ENCODE assay signal across 8 mouse cellular contexts in genomic region chr5:97111207-97111910, GRCm38 (mm10). TPM values are rescaled to one million over a fixed set of nuclear protein-coding genes. Genes with fewer than 3 reads are reported as not detected.
A peak's percentile ranks its signal among the peaks of the same experiment; 100 is the strongest.
DNase-seq lines count a peak whose midpoint lies in the region; ATAC-seq lines count a peak whose summit lies in the region.

Paqr3 (minus strand) TSS chr5:97111596.

- peak within 1 kb of the TSS; percentile 65 for H3K4me2 ChIP-seq in hindbrain, embryonic 12.5 days (replicated peaks)

- peak within 1 kb of the TSS; percentile 73 for H3K27ac ChIP-seq in hindbrain, embryonic 12.5 days

- H3K4me1 ChIP-seq in hindbrain, embryonic 12.5 days, result peaks cover 21% of the 10 kb centered on the region

- H3K27me3 ChIP-seq in hindbrain, embryonic 12.5 days, result no peaks in the 10 kb centered on the region

- H3K36me3 ChIP-seq in hindbrain, embryonic 12.5 days, result peaks cover 7% of the 10 kb centered on the region; the same call in 1 of the 2 replicates

- peak within 1 kb of the TSS; percentile 85 for H3K9ac ChIP-seq in hindbrain, embryonic 12.5 days

- WGBS in hindbrain, embryonic 12.5 days, result under 1% methylated on average over 60 of the region's 62 CpGs

- H3K4me3 ChIP-seq in hindbrain, embryonic 12.5 days, result peak within 1 kb of the TSS; percentile 71

- DNase-seq in Muller cell, postnatal 12 days (ENCODE audit: inconsistent ontology term), result peak; percentile 96
- peak; percentile 99 for DNase-seq in cerebellum, adult 9-11 months
- peak; percentile 94 to 96 for DNase-seq in frontal cortex, postnatal 10 days (ENCODE audit: low spot score in 2 of 2)
- DNase-seq in layer of hippocampus, postnatal 14 days (ENCODE audit: low spot score in 2 of 2), result peak; percentile 97
- DNase-seq in lung, postnatal 14 days, result peak; percentile 98
- DNase-seq in retina, adult 2 months (ENCODE audit: low read depth, low spot score), result peak; percentile 92
- peak; percentile 95 to 96 for DNase-seq in thymus, postnatal 36 days

- no peaks in the 10 kb centered on the region for H3K9me3 ChIP-seq in hindbrain, embryonic 12.5 days (replicated peaks)

- ATAC-seq in hindbrain, embryonic 12.5 days (ENCODE audit: low FRiP score), result peak; percentile 99

RNA-seq across cellular contexts. Expression of gene Paqr3, which starts in this region (rescaled TPM):
- 20.5 and 21.8 TPM in 2 replicates for polyA plus RNA-seq in hindbrain, embryonic 12.5 days (2016; fragmentation: Nextera tagmentation; extraction: Ambion mirVana)
- 10 to 100 TPM; 26.4 to 27.4 TPM for total RNA-seq in layer of hippocampus, postnatal 14 days (2021)

Comparison
In these comparisons a context has a peak if more than half of its experiments do, and no peak if none do; other contexts are left out.
1. Peak in every context shown above with its lines: DNase-seq, ATAC-seq, H3K4me3 ChIP-seq and H3K27ac ChIP-seq.